Mouse (Mus musculus) intestine, embryonic 14.5 days (tissue): ENCODE results near the gene Armc12. TPM values are rescaled to one million over a fixed set of nuclear protein-coding genes. Genes with fewer than 3 reads are reported as not detected.
A peak's percentile ranks its signal among the peaks of the same experiment; 100 is the strongest.

Source experiments
- ATAC-seq: fragments of 200-750 bp; cut with Nextera tagmentation; replicated peaks from 2 replicates; pipeline ENCODE4 v1.8.0; 2017; ENCODE audit warnings: low read depth, moderate number of reproducible peaks, moderate TSS enrichment, moderate library complexity; ENCODE audit not compliant: low FRiP score, low TSS enrichment
- DNase-seq: peaks from one replicate; pipeline ENCODE4 v3.0.0-alpha.2; 2018; ENCODE audit warnings: low spot score
- H3K27ac ChIP-seq: fragments of 300-500 bp; sonication (generic); 2 replicates; pipeline ENCODE4 v1.5.1; 2014; ENCODE audit warnings: low read depth, mild to moderate bottlenecking, control low read depth
- H3K27me3 ChIP-seq: fragments of 300-500 bp; sonication (generic); replicated peaks from 2 replicates; pipeline ENCODE4 v1.6.1; 2014; ENCODE audit warnings: low read length, control low read depth; ENCODE audit not compliant: control insufficient read depth, insufficient read depth
- H3K36me3 ChIP-seq: fragments of 300-500 bp; sonication (generic); 2 replicates; pipeline ENCODE4 v1.6.1; 2014; ENCODE audit warnings: low read length, control low read depth; ENCODE audit not compliant: control insufficient read depth, insufficient read depth
- H3K4me1 ChIP-seq: fragments of 300-500 bp; sonication (generic); replicated peaks from 2 replicates; pipeline ENCODE4 v1.6.1; 2014; ENCODE audit warnings: low read length, control low read depth, mixed read lengths; ENCODE audit not compliant: control insufficient read depth, insufficient read depth
- H3K4me2 ChIP-seq: fragments of 300-500 bp; sonication (generic); 2 replicates; pipeline ENCODE4 v1.6.1; 2014; ENCODE audit warnings: low read length
- H3K4me3 ChIP-seq: fragments of 300-500 bp; sonication (generic); 2 replicates; pipeline ENCODE4 v1.5.1; 2014; ENCODE audit warnings: low read depth, low read length, control low read depth, mixed read lengths
- H3K9ac ChIP-seq: fragments of 300-500 bp; sonication (generic); 2 replicates; pipeline ENCODE4 v1.6.1; 2014; ENCODE audit warnings: mild to moderate bottlenecking, low read length
- H3K9me3 ChIP-seq: fragments of 300-500 bp; sonication (generic); 2 replicates; pipeline ENCODE4 v1.6.1; 2016; ENCODE audit warnings: low read length, control low read depth; ENCODE audit not compliant: control insufficient read depth
- WGBS: fragments of 180-500 bp; shearing (Covaris S2); extraction: QIAGEN DNeasy Blood & Tissue Kit; methylation state at CpG from one replicate; pipeline ENCODE4 v1.1.7; 2014; 5-methylcytosine and 5-hydroxymethylcytosine counted together
- polyA plus RNA-seq: library from polyadenylated mRNA; unstranded; fragments of >200 nt; fragmentation: Nextera tagmentation; extraction: Ambion mirVana; gene quantifications from 2 replicates; pipeline ENCODE4 v1.2.1, GENCODE M21; 2014

Gene Armc12
- polyA plus RNA-seq, 1 experiment from 2014 or later, result not detected

GRCm38 (mm10) chr17:28557772-28558171 lies 27.2 kb downstream of the Armc12 start:
- no peak overlapping the region for H3K4me2 ChIP-seq
- no peaks in the 10 kb centered on the region for H3K9me3 ChIP-seq
- H3K4me3 ChIP-seq, result no peak overlapping the region
- no peak overlapping the region for H3K27ac ChIP-seq
- no peak overlapping the region for H3K9ac ChIP-seq
- H3K27me3 ChIP-seq, result no peaks in the 10 kb centered on the region
- peaks cover 6% of the 10 kb centered on the region; the same call in 1 of the 2 replicates for H3K4me1 ChIP-seq
- DNase-seq (no peak), ATAC-seq (no peak)
- no peaks in the 10 kb centered on the region for H3K36me3 ChIP-seq
- 77% methylated on average over 6 of the region's 6 CpGs for WGBS

- Histone ChIP-seq H3K36me3 (no peaks in the 10 kb centered on the region), H3K9ac (no peak within 1 kb of the TSS), H3K27ac (no peak within 1 kb of the TSS), H3K4me3 (no peak within 1 kb of the TSS), H3K27me3 (no peaks in the 10 kb centered on the region), H3K9me3 (no peaks in the 10 kb centered on the region), H3K4me2 (no peak within 1 kb of the TSS), H3K4me1 (peaks cover 6% of the 10 kb centered on the region; the same call in 1 of the 2 replicates)
- no peak for ATAC-seq
- 78% methylated on average over 4 of the region's 4 CpGs for WGBS
- no peak for DNase-seq
These were observed 30.0 kb downstream of the Armc12 start, which contains the start of gene Clps for GRCm38 (mm10) chr17:28560598-28560997. TSS of gene Clps (minus strand) at chr17:28560766.

DNA sequence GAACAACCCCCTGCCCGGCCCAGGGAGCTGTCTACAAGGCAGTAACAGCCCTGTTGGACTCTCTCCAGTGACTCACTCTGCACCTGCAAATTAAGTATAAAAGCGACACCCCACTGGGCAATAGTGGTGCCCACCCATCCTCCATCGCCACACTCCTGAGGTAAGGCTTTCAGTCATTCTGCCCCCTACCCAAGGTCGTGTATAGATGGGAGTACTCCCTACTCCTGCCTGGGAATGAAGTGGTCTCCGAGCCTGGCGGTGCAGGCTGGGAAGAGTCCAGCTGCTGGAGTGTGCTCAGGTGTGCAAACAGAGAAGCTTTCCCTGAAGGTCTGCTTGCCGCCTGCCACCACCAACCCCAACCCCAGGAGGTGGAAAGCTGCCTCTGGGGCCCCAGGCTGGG lies 31.0 kb downstream of the Armc12 start:
- no peak overlapping the region for H3K27ac ChIP-seq
- no peak overlapping the region for H3K9ac ChIP-seq
- H3K4me1 ChIP-seq, result peaks cover under 1% of the 10 kb centered on the region; the same call in 1 of the 2 replicates
- no peak overlapping the region for H3K4me2 ChIP-seq
- no peaks in the 10 kb centered on the region for H3K27me3 ChIP-seq
- ATAC-seq (no peak), DNase-seq (no peak)
- 58% methylated on average over 7 of the region's 7 CpGs for WGBS
- no peak overlapping the region for H3K4me3 ChIP-seq
- no peaks in the 10 kb centered on the region for H3K36me3 ChIP-seq
- H3K9me3 ChIP-seq, result no peaks in the 10 kb centered on the region

- H3K36me3 ChIP-seq, result no peaks in the 10 kb centered on the region
- no peak overlapping the region for H3K9ac ChIP-seq
- H3K9me3 ChIP-seq, result no peaks in the 10 kb centered on the region
- no peak overlapping the region for H3K4me3 ChIP-seq
- H3K27ac ChIP-seq, result no peak overlapping the region
- no peak for DNase-seq
- H3K27me3 ChIP-seq, result no peaks in the 10 kb centered on the region
- ATAC-seq, result no peak
- no peaks in the 10 kb centered on the region for H3K4me1 ChIP-seq
- no peak overlapping the region for H3K4me2 ChIP-seq
These were observed 34.6 kb downstream of the Armc12 start for GRCm38 (mm10) chr17:28565181-28565580.

- Histone ChIP-seq H3K4me3 (no peak overlapping the region), H3K4me1 (no peaks in the 10 kb centered on the region), H3K27me3 (no peaks in the 10 kb centered on the region), H3K36me3 (no peaks in the 10 kb centered on the region), H3K9me3 (no peaks in the 10 kb centered on the region), H3K9ac (no peak overlapping the region), H3K4me2 (no peak overlapping the region), H3K27ac (no peak overlapping the region)
- no peak for ATAC-seq
- 50% methylated on average over 3 of the region's 3 CpGs for WGBS
- no peak for DNase-seq
These were observed 36.9 kb downstream of the Armc12 start for GRCm38 (mm10) chr17:28567541-28567940.

DNA sequence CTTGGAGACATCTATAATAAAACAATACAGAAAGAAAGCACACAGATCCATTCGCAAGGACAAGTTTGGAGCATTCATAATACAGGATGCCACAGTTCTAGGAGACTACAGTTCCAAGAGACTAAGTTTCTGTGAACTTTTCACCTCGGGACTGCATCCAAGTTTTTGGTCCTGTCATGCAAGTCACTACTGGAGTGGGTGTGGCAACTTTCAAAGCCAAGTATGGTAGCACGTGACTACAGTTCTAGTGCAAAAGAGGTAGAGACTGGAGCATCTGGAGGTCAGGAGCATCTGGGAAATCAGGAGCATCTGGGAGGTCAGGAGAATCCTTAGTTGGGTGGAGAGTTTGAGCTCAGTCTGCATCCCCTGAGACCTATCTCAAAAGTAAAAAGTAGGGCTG lies 41.3 kb downstream of the Armc12 start:
- H3K9me3 ChIP-seq, result no peaks in the 10 kb centered on the region
- WGBS, result 83% methylated on average over 3 of the region's 3 CpGs
- no peak for DNase-seq
- no peak overlapping the region for H3K27ac ChIP-seq
- no peaks in the 10 kb centered on the region for H3K27me3 ChIP-seq
- H3K4me2 ChIP-seq, result no peak overlapping the region
- no peaks in the 10 kb centered on the region for H3K36me3 ChIP-seq
- no peak overlapping the region for H3K9ac ChIP-seq
- 0 out of 2 replicates have a peak, but pooled peaks cover 3% of the 10 kb centered on the region for H3K4me1 ChIP-seq
- ATAC-seq, result no peak
- no peak overlapping the region for H3K4me3 ChIP-seq

DNA sequence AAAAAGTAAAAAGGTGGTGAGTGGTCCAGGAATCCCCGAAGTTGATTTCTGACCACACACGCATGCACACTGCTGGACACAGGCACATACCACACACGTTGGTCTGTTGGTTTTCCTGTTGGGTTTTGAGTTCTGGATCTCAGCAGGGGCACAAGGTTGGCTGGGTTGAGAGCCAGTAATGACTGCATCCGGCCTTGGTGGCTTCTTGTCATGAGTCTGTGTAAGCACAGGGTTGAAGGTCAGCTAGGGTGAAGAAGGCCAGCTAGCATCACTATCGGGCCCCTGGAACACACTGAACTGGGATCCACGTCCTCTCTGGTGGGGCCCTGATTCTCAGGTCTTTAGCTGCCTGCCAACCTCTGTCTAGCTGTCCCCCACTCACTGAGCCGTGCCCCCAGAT lies 41.9 kb downstream of the Armc12 start:
- Histone ChIP-seq H3K4me2 (no peak overlapping the region), H3K4me3 (no peak overlapping the region), H3K27ac (no peak overlapping the region), H3K4me1 (0 out of 2 replicates have a peak, but pooled peaks cover 3% of the 10 kb centered on the region), H3K36me3 (no peaks in the 10 kb centered on the region), H3K27me3 (no peaks in the 10 kb centered on the region), H3K9ac (no peak overlapping the region), H3K9me3 (no peaks in the 10 kb centered on the region)
- WGBS, result 74% methylated on average over 7 of the region's 7 CpGs
- ATAC-seq, result no peak
- DNase-seq, result no peak

DNA sequence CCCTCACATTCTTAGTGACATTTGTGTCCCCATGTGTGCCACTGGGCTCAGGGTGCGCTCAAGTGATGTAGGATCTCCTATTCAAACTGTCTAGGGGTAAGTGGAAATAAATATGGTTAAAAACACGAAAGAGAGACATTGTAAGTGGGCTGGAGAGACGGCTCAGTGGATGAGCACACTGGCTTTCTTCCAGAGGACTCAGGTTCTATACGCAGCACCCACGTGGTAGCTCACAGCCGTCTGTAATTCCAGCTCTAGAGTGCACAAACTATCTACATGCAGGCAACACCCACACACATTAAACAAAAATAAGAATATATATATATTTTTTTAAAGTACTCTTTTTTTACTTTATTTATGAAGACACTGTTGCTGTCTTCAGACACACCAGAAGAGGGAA lies 42.3 kb downstream of the Armc12 start:
- Histone ChIP-seq H3K9me3 (no peaks in the 10 kb centered on the region), H3K36me3 (no peaks in the 10 kb centered on the region), H3K9ac (no peak overlapping the region), H3K27me3 (no peaks in the 10 kb centered on the region), H3K4me1 (0 out of 2 replicates have a peak, but pooled peaks cover 3% of the 10 kb centered on the region), H3K4me2 (no peak overlapping the region), H3K4me3 (no peak overlapping the region), H3K27ac (no peak overlapping the region)
- ATAC-seq (no peak), DNase-seq (no peak)
- WGBS, result 83% methylated on average over 6 of the region's 6 CpGs

- 0 out of 2 replicates have a peak, but pooled peaks cover 3% of the 10 kb centered on the region for H3K4me1 ChIP-seq
- peak within 1 kb of the TSS; percentile 50 for H3K4me2 ChIP-seq
- H3K9me3 ChIP-seq, result no peaks in the 10 kb centered on the region
- H3K27ac ChIP-seq, result no peak within 1 kb of the TSS
- no peaks in the 10 kb centered on the region for H3K36me3 ChIP-seq
- H3K27me3 ChIP-seq, result no peaks in the 10 kb centered on the region
- DNase-seq, result peak; percentile 89
- no peak within 1 kb of the TSS for H3K9ac ChIP-seq
- 15% methylated on average over 50 of the region's 50 CpGs for WGBS
- ATAC-seq, result peak; percentile 70; the same call in 1 of the 2 replicates
- peak within 1 kb of the TSS; percentile 23 for H3K4me3 ChIP-seq
These were observed 44.9 kb downstream of the Armc12 start, which contains the start of gene Lhfpl5 for GRCm38 (mm10) chr17:28575244-28576125. TSS of gene Lhfpl5 (plus strand) at chr17:28575641.
